Mouse (Mus musculus) liver, embryonic 11.5 days (tissue): ENCODE data around the gene Fzr1. TPM values are rescaled to one million over a fixed set of nuclear protein-coding genes. Genes with fewer than 3 reads are reported as not detected.

Source experiments
- ATAC-seq: fragments of 200-750 bp; cut with Nextera tagmentation; replicated peaks from 2 replicates; pipeline ENCODE4 v1.8.0; 2017; ENCODE audit warnings: moderate number of reproducible peaks, mild to moderate bottlenecking, moderate TSS enrichment, moderate library complexity; ENCODE audit not compliant: low FRiP score
- DNase-seq: peaks from one replicate; pipeline ENCODE4 v3.0.0-alpha.2; 2017; ENCODE audit warnings: low spot score
- H3K27ac ChIP-seq: fragments of 300-500 bp; sonication (generic); 2 replicates; pipeline ENCODE4 v1.5.1; 2014; ENCODE audit warnings: mild to moderate bottlenecking, low read depth, low read length, control low read depth
- H3K27me3 ChIP-seq: fragments of 300-500 bp; sonication (generic); replicated peaks from 2 replicates; pipeline ENCODE4 v1.6.1; 2014; ENCODE audit warnings: low read length, mixed read lengths; ENCODE audit not compliant: control insufficient read depth, insufficient read depth
- H3K36me3 ChIP-seq: fragments of 300-500 bp; sonication (generic); 2 replicates; pipeline ENCODE4 v1.6.1; 2014; ENCODE audit warnings: mild to moderate bottlenecking, low read length, moderate library complexity, mixed read lengths; ENCODE audit not compliant: control insufficient read depth, insufficient read depth
- H3K4me1 ChIP-seq: fragments of 300-500 bp; sonication (generic); replicated peaks from 2 replicates; pipeline ENCODE4 v1.6.1; 2014; ENCODE audit warnings: low read length, mixed read lengths; ENCODE audit not compliant: control insufficient read depth, insufficient read depth
- H3K4me2 ChIP-seq: fragments of 300-500 bp; sonication (generic); 2 replicates; pipeline ENCODE4 v1.6.1; 2014; ENCODE audit warnings: mild to moderate bottlenecking, control low read depth, moderate library complexity
- H3K4me3 ChIP-seq: fragments of 300-500 bp; sonication (generic); 2 replicates; pipeline ENCODE4 v1.5.1; 2014; ENCODE audit warnings: low read depth, low read length, control low read depth
- H3K9ac ChIP-seq: fragments of 300-500 bp; sonication (generic); 2 replicates; pipeline ENCODE4 v1.6.1; 2014; ENCODE audit warnings: low read depth, low read length, control low read depth
- H3K9me3 ChIP-seq: fragments of 300-500 bp; sonication (generic); 2 replicates; pipeline ENCODE4 v1.6.1; 2016; ENCODE audit warnings: low read length, inconsistent platforms, mixed read lengths; ENCODE audit not compliant: control insufficient read depth
- WGBS: fragments of 180-500 bp; shearing (Covaris S2); extraction: QIAGEN DNeasy Blood & Tissue Kit; methylation state at CpG from one replicate; pipeline ENCODE4 v1.1.7; 2014; 5-methylcytosine and 5-hydroxymethylcytosine counted together
- polyA plus RNA-seq: library from polyadenylated mRNA; unstranded; fragments of >200 nt; fragmentation: Nextera tagmentation; extraction: Ambion mirVana; gene quantifications from 2 replicates; pipeline ENCODE4 v1.2.1, GENCODE M21; 2014

The Fzr1 gene
- polyA plus RNA-seq, 1 experiment from 2014 or later = 74.0 TPM

GRCm38 (mm10) chr10:81323791-81324530 lies 54.4 kb downstream of the Fzr1 start:
- no peak for ATAC-seq

DNA sequence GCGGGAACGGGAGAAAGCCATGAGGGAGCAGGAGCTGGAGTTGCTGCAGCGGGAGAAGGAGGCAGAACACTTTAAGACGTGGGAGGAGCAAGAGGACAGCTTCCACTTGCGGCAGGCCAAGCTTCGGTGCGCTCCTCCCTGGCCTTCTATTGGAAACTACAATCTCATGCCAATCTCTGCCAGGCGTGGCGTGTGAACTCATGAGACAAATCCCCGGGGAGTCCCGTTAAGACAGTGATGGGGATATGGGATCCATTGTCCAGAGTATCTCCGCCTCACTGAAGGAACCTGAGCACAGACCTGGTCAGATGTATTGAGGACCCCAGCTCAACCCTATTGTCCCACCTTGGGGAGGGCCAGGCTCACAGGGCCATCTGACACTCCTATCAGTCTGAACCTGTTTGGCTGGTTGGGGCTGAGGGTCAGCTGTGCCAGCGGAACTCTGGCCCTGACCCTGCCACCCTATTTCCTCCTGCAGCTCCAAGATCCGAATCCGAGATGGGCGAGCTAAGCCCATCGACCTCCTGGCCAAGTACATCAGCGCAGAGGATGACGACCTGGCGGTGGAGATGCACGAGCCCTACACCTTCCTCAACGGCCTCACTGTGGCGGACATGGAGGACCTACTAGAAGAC lies 55.1 kb downstream of the Fzr1 start:
- ATAC-seq (no peak), DNase-seq (no peak)
- H3K27me3 ChIP-seq = no peaks in the 10 kb centered on the region
- no peaks in the 10 kb centered on the region for H3K9me3 ChIP-seq
- WGBS = 94% methylated on average over 23 of the region's 23 CpGs
- H3K27ac ChIP-seq = no peak overlapping the region
- H3K4me1 ChIP-seq = peaks cover 38% of the 10 kb centered on the region
- H3K4me3 ChIP-seq = no peak overlapping the region; the same call in 1 of the 2 replicates
- no peak overlapping the region for H3K9ac ChIP-seq
- peaks cover 53% of the 10 kb centered on the region for H3K36me3 ChIP-seq
- H3K4me2 ChIP-seq = no peak overlapping the region

More at GRCm38 (mm10) chr10:81323791-81324530, 54.4 kb downstream of the Fzr1 start:
- no peak overlapping the region for H3K4me3 ChIP-seq
- peaks cover 50% of the 10 kb centered on the region for H3K36me3 ChIP-seq
- WGBS = 96% methylated on average over 18 of the region's 18 CpGs
- no peak for DNase-seq
- no peak overlapping the region for H3K27ac ChIP-seq
- no peaks in the 10 kb centered on the region for H3K9me3 ChIP-seq
- H3K4me2 ChIP-seq = no peak overlapping the region
- H3K9ac ChIP-seq = no peak overlapping the region
- H3K4me1 ChIP-seq = peaks cover 40% of the 10 kb centered on the region
- H3K27me3 ChIP-seq = no peaks in the 10 kb centered on the region

GRCm38 (mm10) chr10:81322444-81322843 lies 55.9 kb downstream of the Fzr1 start:
- 94% methylated on average over 27 of the region's 27 CpGs for WGBS
- Histone ChIP-seq H3K27me3 (no peaks in the 10 kb centered on the region), H3K4me1 (peaks cover 33% of the 10 kb centered on the region), H3K36me3 (peaks cover 56% of the 10 kb centered on the region), H3K9me3 (no peaks in the 10 kb centered on the region), H3K4me2 (peak overlapping the region; percentile 96), H3K9ac (0 out of 2 replicates have a peak overlapping the region, but pooled peaks have one; percentile 88), H3K4me3 (peak overlapping the region; percentile 97), H3K27ac (no peak overlapping the region)
- no peak for ATAC-seq
- no peak for DNase-seq

DNA sequence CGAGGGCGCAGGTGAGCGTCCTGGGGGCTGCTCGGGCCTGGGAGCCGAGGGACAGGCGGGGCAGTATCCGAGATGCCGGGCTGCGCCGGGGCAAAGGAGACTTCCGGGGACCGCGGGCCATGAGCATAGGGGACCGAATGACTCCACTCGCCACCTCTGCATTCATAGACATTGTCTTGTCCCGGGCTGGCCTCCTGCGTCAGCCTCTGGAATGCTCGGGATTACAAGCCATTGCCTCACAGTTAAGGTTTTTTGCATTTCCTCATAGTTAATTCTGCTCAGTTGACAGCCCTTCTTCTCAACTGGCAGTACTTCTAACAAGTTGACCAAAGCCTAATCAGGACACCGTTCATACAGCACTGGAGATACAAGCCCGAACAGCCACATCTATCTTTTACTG lies 56.9 kb downstream of the Fzr1 start:
- DNase-seq (no peak), ATAC-seq (no peak)
- peak overlapping the region; percentile 78 for H3K27ac ChIP-seq
- peak overlapping the region; percentile 97 for H3K4me3 ChIP-seq
- peaks cover 48% of the 10 kb centered on the region for H3K36me3 ChIP-seq
- H3K27me3 ChIP-seq = no peaks in the 10 kb centered on the region
- 3% methylated on average over 20 of the region's 20 CpGs for WGBS
- H3K4me2 ChIP-seq = peak overlapping the region; percentile 96
- H3K4me1 ChIP-seq = peaks cover 38% of the 10 kb centered on the region
- peak overlapping the region; percentile 88 for H3K9ac ChIP-seq
- H3K9me3 ChIP-seq = no peaks in the 10 kb centered on the region

GRCm38 (mm10) chr10:81320550-81321347 lies 57.6 kb downstream of the Fzr1 start, which contains the start of gene Cactin:
TSS of gene Cactin (plus strand) at chr10:81321103.
- H3K4me2 ChIP-seq = peak within 1 kb of the TSS; percentile 96
- peak within 1 kb of the TSS; percentile 97 for H3K4me3 ChIP-seq
- H3K27me3 ChIP-seq = no peaks in the 10 kb centered on the region
- no peaks in the 10 kb centered on the region for H3K9me3 ChIP-seq
- H3K36me3 ChIP-seq = peaks cover 41% of the 10 kb centered on the region
- peak; percentile 98 for DNase-seq
- peak within 1 kb of the TSS; percentile 88 for H3K9ac ChIP-seq
- ATAC-seq = peak; percentile 88
- H3K4me1 ChIP-seq = peaks cover 34% of the 10 kb centered on the region
- H3K27ac ChIP-seq = peak within 1 kb of the TSS; percentile 78
- under 1% methylated on average over 68 of the region's 68 CpGs for WGBS

GRCm38 (mm10) chr10:81319741-81320549 lies 58.4 kb downstream of the Fzr1 start:
- peak overlapping the region; percentile 78 for H3K27ac ChIP-seq
- H3K9me3 ChIP-seq = no peaks in the 10 kb centered on the region
- WGBS = 2% methylated on average over 38 of the region's 38 CpGs
- H3K36me3 ChIP-seq = peaks cover 36% of the 10 kb centered on the region
- peak overlapping the region; percentile 97 for H3K4me3 ChIP-seq
- no peaks in the 10 kb centered on the region for H3K27me3 ChIP-seq
- H3K4me2 ChIP-seq = peak overlapping the region; percentile 96
- ATAC-seq (no peak; the same call in 1 of the 2 replicates), DNase-seq (no peak)
- peak overlapping the region; percentile 63 for H3K9ac ChIP-seq
- peaks cover 34% of the 10 kb centered on the region for H3K4me1 ChIP-seq

DNA sequence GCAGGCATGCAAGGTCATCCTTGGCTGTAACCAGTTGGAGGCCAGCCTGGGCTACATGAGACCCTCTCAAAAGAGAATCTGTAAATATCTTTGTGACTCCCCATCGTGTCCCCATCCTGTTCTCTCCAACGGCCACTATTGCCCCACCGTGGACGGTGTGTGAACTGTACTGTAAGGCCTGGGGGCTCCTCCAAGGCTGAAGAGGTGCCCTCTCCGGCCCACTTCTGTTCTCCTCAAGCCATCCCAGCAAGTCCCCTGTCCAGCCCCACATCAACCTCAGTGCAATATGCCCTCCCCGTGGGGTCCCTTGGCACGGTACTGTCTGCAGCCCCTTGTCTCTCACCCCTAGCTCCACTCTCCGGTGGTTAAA lies 59.0 kb downstream of the Fzr1 start:
- peaks cover 36% of the 10 kb centered on the region for H3K36me3 ChIP-seq
- no peaks in the 10 kb centered on the region for H3K9me3 ChIP-seq
- H3K27me3 ChIP-seq = no peaks in the 10 kb centered on the region
- ATAC-seq = no peak
- peak overlapping the region; percentile 97 for H3K4me3 ChIP-seq
- peak overlapping the region; percentile 63 for H3K9ac ChIP-seq
- no peak for DNase-seq
- WGBS = 39% methylated on average over 8 of the region's 8 CpGs
- peaks cover 34% of the 10 kb centered on the region for H3K4me1 ChIP-seq
- peak overlapping the region; percentile 96 for H3K4me2 ChIP-seq
- H3K27ac ChIP-seq = peak overlapping the region; percentile 78
